Mouse (Mus musculus): ENCODE results near the gene Nos1.

GRCm38 (mm10) chr5:117865876-117866275 is 85.0 kb downstream of the Nos1 start:
- no peak for TF ChIP-seq GATA1 (IDR thresholded peaks at IDR 0.05; ENCODE audit: borderline replicate concordance, low read length)
- TF ChIP-seq FLI1 (IDR thresholded peaks at IDR 0.05; ENCODE audit: low read length), result no peak

Measured in megakaryocyte, embryonic 14.5 days (primary cell).